Mouse (Mus musculus) layer of hippocampus, adult 2 months (tissue): ENCODE data around the gene Cacng4. TPM values are rescaled to one million over a fixed set of nuclear protein-coding genes. Genes with fewer than 3 reads are reported as not detected.

Experiments used
- DNase-seq, 2 experiments: peaks; one replicate each; pipeline ENCODE4 v3.0.0; 2022; ENCODE audit warnings: low spot score in 2 of 2
- H3K27ac ChIP-seq: fragments of 200-600 bp; 2 replicates; pipeline ENCODE4 v1.8.1; 2022
- H3K4me3 ChIP-seq: fragments of 200-600 bp; 2 replicates; pipeline ENCODE4 v1.8.1; 2022; ENCODE audit warnings: mild to moderate bottlenecking
- CTCF ChIP-seq: fragments of 200-600 bp; conservative IDR thresholded peaks from 2 replicates; pipeline ENCODE4 v1.8.1; 2022; ENCODE audit warnings: antibody characterized with exemption, mild to moderate bottlenecking, moderate library complexity
- total RNA-seq, 2 experiments: library from RNA; stranded (reverse); gene quantifications; 2 replicates each; pipeline ENCODE4 v1.2.3; 2021

The Cacng4 gene
- total RNA-seq, 2 experiments from 2014 or later, result 23.7 TPM

GRCm38 (mm10) chr11:107762688-107763460 lies 31.5 kb downstream of the Cacng4 start:
- DNase-seq, result peak in 1 of 2 experiments; percentile 21
- H3K27ac ChIP-seq, result no peak overlapping the region
- H3K4me3 ChIP-seq, result no peak overlapping the region
- peak; percentile 41 for TF ChIP-seq CTCF

- Histone ChIP-seq H3K27ac (no peak overlapping the region), H3K4me3 (no peak overlapping the region)
- no peak for TF ChIP-seq CTCF
- no peak for DNase-seq
Measured at GRCm38 (mm10) chr11:107761790-107762500, 32.4 kb downstream of the Cacng4 start.

- Histone ChIP-seq H3K4me3 (no peak overlapping the region; the same call in 1 of the 2 replicates), H3K27ac (no peak overlapping the region)
- DNase-seq, result peak; percentile 17 to 32
- no peak for TF ChIP-seq CTCF
Measured at GRCm38 (mm10) chr11:107760001-107760400, 34.4 kb downstream of the Cacng4 start.

DNA sequence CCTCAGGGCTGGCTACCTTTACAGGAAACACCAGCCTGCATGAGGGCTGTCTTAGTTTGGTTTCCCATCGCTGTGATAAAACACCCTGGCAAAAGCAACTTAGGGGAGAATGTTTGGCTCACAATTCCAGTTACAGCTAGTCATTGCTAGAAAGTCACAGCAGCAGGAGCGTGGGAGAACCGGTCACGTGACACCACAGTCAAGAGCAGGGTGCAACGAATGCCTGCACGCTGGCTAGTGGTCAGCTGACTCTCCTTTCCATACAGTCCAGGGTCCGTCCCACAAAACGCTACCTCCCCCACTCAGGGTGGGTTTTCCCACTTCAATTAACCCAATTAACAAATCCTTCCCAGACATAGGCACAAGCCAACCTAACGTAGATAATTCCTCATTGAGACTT lies 34.8 kb downstream of the Cacng4 start:
- DNase-seq, result peak in 1 of 2 experiments; percentile 41
- H3K4me3 ChIP-seq, result no peak overlapping the region; the same call in 1 of the 2 replicates
- TF ChIP-seq CTCF, result no peak
- H3K27ac ChIP-seq, result no peak overlapping the region

DNA sequence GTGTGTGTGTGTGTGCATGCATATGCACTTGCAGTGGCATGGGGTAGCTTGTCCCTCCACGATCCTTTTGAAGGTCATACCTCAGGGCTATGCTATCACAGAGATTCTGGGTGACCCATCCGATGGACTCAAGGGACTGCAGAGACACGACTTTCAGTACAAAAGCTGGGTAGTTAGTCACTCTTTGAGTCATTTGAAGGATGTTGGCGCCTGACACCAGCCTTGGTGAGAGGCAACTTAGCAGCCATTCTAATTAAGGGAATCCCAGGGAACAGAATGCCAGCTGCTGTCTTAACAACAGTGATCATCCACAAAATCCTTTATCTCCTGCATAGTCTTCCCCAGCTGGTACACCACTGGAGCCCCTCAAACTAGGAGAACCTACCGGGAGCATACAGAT lies 45.2 kb downstream of the Cacng4 start:
- no peak for TF ChIP-seq CTCF
- no peak for DNase-seq
- no peak overlapping the region for H3K27ac ChIP-seq
- no peak overlapping the region for H3K4me3 ChIP-seq

DNA sequence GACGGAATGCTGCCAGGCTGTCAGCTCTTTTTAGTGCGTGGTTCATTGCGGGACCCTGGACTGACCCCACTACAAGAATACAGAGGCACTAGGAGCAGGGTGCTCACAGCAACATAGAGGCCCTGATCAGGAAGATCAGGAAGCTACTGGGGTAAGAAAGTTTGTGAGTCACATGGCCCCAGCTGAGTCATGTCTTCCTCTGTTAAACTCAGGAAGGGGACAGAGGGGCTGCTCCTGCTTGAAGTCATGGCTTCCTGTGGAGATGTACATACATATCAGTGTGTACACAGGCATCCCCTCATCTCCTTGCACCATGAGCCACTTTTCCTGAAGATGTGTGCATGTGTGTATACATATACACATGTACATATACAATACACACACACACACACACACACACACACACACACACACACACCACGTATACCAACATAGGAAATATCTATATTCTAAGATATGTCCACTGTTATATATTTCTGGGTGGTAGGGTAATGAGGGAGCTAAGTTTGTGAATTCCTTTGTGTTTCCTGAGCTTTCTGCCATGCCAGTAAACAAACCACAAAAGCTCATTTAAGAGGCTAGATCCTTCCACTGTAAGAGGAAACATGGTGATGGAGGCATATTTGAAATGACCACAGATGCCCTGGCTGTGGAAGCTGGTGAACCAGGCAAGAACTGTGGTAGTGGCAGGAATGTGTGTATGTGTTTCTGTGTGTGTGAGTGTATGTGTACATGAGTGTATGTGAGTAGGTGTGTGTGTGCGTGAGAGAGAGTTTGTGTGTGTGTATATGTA lies 45.9 kb downstream of the Cacng4 start:
- Histone ChIP-seq H3K4me3 (no peak overlapping the region), H3K27ac (no peak overlapping the region)
- DNase-seq, result no peak
- no peak for TF ChIP-seq CTCF

DNA sequence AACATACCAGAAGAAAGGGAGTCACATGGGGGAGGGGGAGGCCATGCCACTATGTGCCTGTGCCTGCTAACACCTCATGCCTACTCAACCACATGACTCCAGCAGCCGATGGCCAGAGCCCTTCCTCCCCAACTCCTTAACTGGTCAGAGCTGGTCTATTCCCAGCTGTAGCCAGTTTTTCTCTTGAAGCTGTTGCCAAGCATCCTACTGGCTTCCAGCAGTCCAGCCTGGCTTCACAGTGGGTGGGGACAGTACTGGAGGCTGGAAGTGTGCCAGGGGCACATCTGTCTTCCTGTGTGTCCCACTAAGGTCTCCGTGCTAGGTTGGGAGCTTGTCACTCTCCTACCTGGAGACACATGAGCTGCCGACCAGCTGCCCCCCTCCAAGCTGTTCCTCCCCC lies 51.3 kb downstream of the Cacng4 start:
- H3K27ac ChIP-seq, result no peak overlapping the region
- no peak for DNase-seq
- H3K4me3 ChIP-seq, result no peak overlapping the region
- TF ChIP-seq CTCF, result no peak

GRCm38 (mm10) chr11:107738418-107739099 lies 55.8 kb downstream of the Cacng4 start:
- no peak for TF ChIP-seq CTCF
- H3K27ac ChIP-seq, result no peak overlapping the region
- peak in 1 of 2 experiments; percentile 12 for DNase-seq
- H3K4me3 ChIP-seq, result no peak overlapping the region

GRCm38 (mm10) chr11:107737886-107738285 lies 56.5 kb downstream of the Cacng4 start:
- Histone ChIP-seq H3K27ac (no peak overlapping the region), H3K4me3 (no peak overlapping the region)
- no peak for DNase-seq
- TF ChIP-seq CTCF, result no peak

DNA sequence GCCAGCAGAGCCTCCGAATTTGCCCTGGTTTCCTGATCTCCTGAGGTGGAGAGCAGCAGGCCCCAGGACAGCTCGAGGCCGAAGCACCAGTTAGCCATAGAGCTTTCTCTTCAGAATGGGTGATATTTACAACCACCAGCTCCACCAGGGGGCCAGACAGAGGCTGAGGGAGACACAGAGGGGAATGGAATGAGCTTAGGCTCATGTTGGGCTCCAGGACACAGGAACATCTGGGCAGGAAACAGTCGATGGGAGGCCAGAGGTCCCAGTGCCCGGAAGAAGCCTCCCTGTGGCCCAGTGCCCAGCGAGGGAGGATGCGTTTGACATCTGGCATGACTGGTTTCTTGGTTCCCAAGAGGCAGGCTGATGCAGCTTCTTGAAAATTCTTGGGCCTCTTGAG lies 60.2 kb downstream of the Cacng4 start:
- H3K4me3 ChIP-seq, result no peak overlapping the region

GRCm38 (mm10) chr11:107731498-107731897 lies 62.9 kb downstream of the Cacng4 start:
- no peak overlapping the region for H3K4me3 ChIP-seq
- DNase-seq, result no peak
- H3K27ac ChIP-seq, result no peak overlapping the region
- TF ChIP-seq CTCF, result no peak

More for the DNA sequence above, 60.2 kb downstream of the Cacng4 start:
- no peak for DNase-seq
- H3K27ac ChIP-seq, result no peak overlapping the region
- TF ChIP-seq CTCF, result peak; percentile 34

DNA sequence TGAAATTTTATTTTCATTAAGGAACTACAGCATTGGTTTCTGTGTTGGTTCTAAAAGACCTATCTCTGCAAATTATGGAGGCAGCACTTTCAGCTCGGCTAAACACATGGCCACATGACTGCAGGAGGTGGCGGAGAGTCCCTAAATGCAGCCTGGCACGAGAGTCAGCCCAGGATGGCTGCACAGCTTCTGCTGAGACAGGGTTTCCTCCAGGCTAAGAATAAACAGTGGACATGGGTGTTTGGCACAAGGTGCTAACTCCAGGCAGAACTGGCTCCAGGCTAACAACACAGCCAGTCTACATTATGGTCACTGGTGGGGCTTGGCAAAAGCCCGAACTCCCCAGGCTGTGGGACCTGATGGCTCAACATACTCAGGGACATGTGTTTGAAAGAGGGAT lies 63.4 kb downstream of the Cacng4 start:
- Histone ChIP-seq H3K27ac (no peak overlapping the region), H3K4me3 (no peak overlapping the region)
- no peak for TF ChIP-seq CTCF
- DNase-seq, result no peak
